Comparison of ENCODE assay signal across 8 mouse cellular contexts in the genomic region with DNA sequence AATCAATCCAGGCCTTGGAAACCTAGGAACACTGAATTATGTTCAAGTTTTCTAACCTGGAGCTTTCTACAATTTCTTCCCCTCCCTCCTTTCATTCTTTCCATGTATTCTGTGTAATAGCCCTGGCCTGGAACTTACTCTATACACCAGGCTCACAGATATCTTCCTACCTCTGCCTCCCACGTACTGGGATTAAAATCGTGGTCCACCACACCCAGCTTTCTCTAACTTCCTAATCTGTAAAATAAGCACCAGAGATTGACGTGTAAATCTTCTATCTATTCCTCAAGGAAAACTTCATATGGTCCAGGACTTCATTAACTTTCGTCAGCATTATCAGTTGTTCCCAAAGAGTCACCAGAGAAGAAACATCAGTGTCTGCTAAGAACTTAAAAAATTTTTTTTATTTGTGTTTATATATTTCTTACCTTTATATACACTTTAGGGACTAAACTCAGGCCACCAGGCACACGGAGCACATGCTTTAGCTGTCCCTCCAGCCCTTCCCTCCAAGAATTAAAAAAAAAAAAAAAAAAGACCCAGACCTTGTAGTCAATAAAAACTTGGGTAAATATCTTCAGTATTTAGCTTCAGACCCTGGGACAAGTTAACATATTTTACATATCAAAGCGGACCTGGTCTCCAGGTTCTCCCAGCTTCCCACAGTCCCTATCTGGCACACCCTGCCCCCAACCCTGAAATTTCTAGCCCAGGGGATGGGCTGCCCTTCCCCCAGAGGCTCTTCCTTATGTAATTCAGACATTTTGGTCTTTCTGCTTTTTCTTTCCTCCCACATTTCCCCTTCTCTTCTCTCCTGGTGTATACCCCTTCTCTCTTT. TPM values are rescaled to one million over a fixed set of nuclear protein-coding genes. Genes with fewer than 3 reads are reported as not detected.
A peak's percentile ranks its signal among the peaks of the same experiment; 100 is the strongest.
DNase-seq lines count a peak whose midpoint lies in the region; ATAC-seq and TF ChIP-seq lines count a peak whose summit lies in the region.

No protein-coding gene starts in this region.

- H3K27ac ChIP-seq in gastrocnemius, adult 2 months, result peak overlapping the region; percentile 81
- H3K27ac ChIP-seq in ES-Bruce4 (ENCODE audit: insufficient read depth, low read length), result peak overlapping the region; percentile 64
- H3K27ac ChIP-seq in forebrain, embryonic 11.5 days (ENCODE audit: low read depth, low read length), result peak overlapping the region; percentile 99
- peak overlapping the region; percentile 100 for H3K27ac ChIP-seq in liver, embryonic 11.5 days (ENCODE audit: low read depth, low read length)

- no peak for ATAC-seq in forebrain, embryonic 11.5 days (replicated peaks; ENCODE audit: low FRiP score)
- ATAC-seq in liver, embryonic 11.5 days (replicated peaks; ENCODE audit: low FRiP score), result peak; percentile 3
- ATAC-seq in activated CD4-positive, CD25-positive, alpha-beta regulatory T cell, adult 4 months, result no peak

- H3K36me3 ChIP-seq in ES-Bruce4 (ENCODE audit: control insufficient read depth, insufficient read depth, low read length, poor library complexity, severe bottlenecking), result no peaks in the 10 kb centered on the region
- H3K36me3 ChIP-seq in forebrain, embryonic 11.5 days (ENCODE audit: control insufficient read depth, insufficient read depth, low read length), result no peaks in the 10 kb centered on the region
- H3K36me3 ChIP-seq in liver, embryonic 11.5 days (ENCODE audit: control insufficient read depth, insufficient read depth, low read length), result no peaks in the 10 kb centered on the region

- H3K4me2 ChIP-seq in forebrain, embryonic 11.5 days (ENCODE audit: low read depth, low read length, severe bottlenecking), result peak overlapping the region; percentile 78
- H3K4me2 ChIP-seq in liver, embryonic 11.5 days, result peak overlapping the region; percentile 77

- 3% methylated on average over 6 of the region's 6 CpGs for WGBS in forebrain, embryonic 11.5 days
- 6% methylated on average over 6 of the region's 6 CpGs for WGBS in liver, embryonic 11.5 days

- no peaks in the 10 kb centered on the region for H3K4me1 ChIP-seq in ES-Bruce4 (ENCODE audit: control insufficient read depth, insufficient read depth, low read length)
- H3K4me1 ChIP-seq in forebrain, embryonic 11.5 days (replicated peaks; ENCODE audit: control insufficient read depth, insufficient read depth, low read length), result peaks cover 16% of the 10 kb centered on the region
- peaks cover 31% of the 10 kb centered on the region for H3K4me1 ChIP-seq in liver, embryonic 11.5 days (replicated peaks; ENCODE audit: control insufficient read depth, insufficient read depth, low read length)

- no peaks in the 10 kb centered on the region for H3K9me3 ChIP-seq in ES-Bruce4 (replicated peaks; ENCODE audit: control insufficient read depth, insufficient read depth, low read length, poor library complexity, severe bottlenecking)
- no peaks in the 10 kb centered on the region for H3K9me3 ChIP-seq in forebrain, embryonic 11.5 days (ENCODE audit: control insufficient read depth, low read length)
- H3K9me3 ChIP-seq in liver, embryonic 11.5 days (ENCODE audit: control insufficient read depth, low read length), result no peaks in the 10 kb centered on the region

- no peak for TF ChIP-seq POLR2A in ES-Bruce4 (IDR thresholded peaks at IDR 0.05; ENCODE audit: insufficient read depth, low read length)

- intact Hi-C loops in gastrocnemius, adult 2 months (cut with DNase I), result loop anchor here (5.0 kb wide), 5 partner anchors 40 to 180 kb away; partner anchors contain the start of genes Hist1h1a, Hist1h1e, Hist1h1t and Hist1h2af

- DNase-seq in gastrocnemius, adult 2 months, result no peak
- DNase-seq in gastrocnemius, postnatal 4 days (ENCODE audit: low spot score in 2 of 2), result no peak
- peak; percentile 67 for DNase-seq in forebrain, embryonic 11.5 days (ENCODE audit: low spot score)
- DNase-seq in liver, embryonic 11.5 days (ENCODE audit: low spot score), result no peak
- no peak for DNase-seq in kidney, postnatal 25 days
- DNase-seq in gastrocnemius, postnatal 10 days, result no peak

- TF ChIP-seq CTCF in gastrocnemius, adult 2 months (IDR thresholded peaks at IDR 0.05), result no peak
- TF ChIP-seq CTCF in ES-Bruce4 (IDR thresholded peaks at IDR 0.05; ENCODE audit: low read depth, low read length), result no peak

- peak overlapping the region; percentile 83 for H3K4me3 ChIP-seq in gastrocnemius, adult 2 months
- H3K4me3 ChIP-seq in ES-Bruce4 (ENCODE audit: low read depth, low read length), result peak overlapping the region; percentile 68; the same call in 1 of the 2 replicates
- H3K4me3 ChIP-seq in forebrain, embryonic 11.5 days (ENCODE audit: low read depth, low read length), result peak overlapping the region; percentile 47
- peak overlapping the region; percentile 50 for H3K4me3 ChIP-seq in liver, embryonic 11.5 days (ENCODE audit: low read depth, low read length)

- peak overlapping the region; percentile 95 for H3K9ac ChIP-seq in ES-Bruce4 (ENCODE audit: low read depth, poor library complexity, severe bottlenecking)
- peak overlapping the region; percentile 66 for H3K9ac ChIP-seq in forebrain, embryonic 11.5 days (ENCODE audit: low read length)
- H3K9ac ChIP-seq in liver, embryonic 11.5 days (ENCODE audit: low read depth, low read length), result peak overlapping the region; percentile 77

- TF ChIP-seq EP300 in ES-Bruce4 (IDR thresholded peaks at IDR 0.05; ENCODE audit: insufficient read depth, low read depth, low read length), result peak; percentile 74; the same call in 1 of the 2 replicates

- no peaks in the 10 kb centered on the region for H3K27me3 ChIP-seq in ES-Bruce4 (ENCODE audit: control insufficient read depth, insufficient read depth, low read length, poor library complexity, severe bottlenecking)
- no peaks in the 10 kb centered on the region for H3K27me3 ChIP-seq in forebrain, embryonic 11.5 days (ENCODE audit: control insufficient read depth, insufficient read depth, low read length)
- no peaks in the 10 kb centered on the region for H3K27me3 ChIP-seq in liver, embryonic 11.5 days (replicated peaks; ENCODE audit: control insufficient read depth, insufficient read depth, low read length)

RNA-seq across cellular contexts. Expression of gene Hist1h4d, which starts 1.0 kb away (rescaled TPM):
- 10 to 100 TPM; 31.0 to 36.0 TPM for total RNA-seq in gastrocnemius, adult 2 months (2021)
- 100 to 1,000 TPM; 302 to 338 TPM for total RNA-seq in gastrocnemius, postnatal 4 days (2021)
- polyA plus RNA-seq in ES-Bruce4 (2011; ENCODE audit: insufficient read depth, insufficient read length, low read depth, missing spikeins), result 4.3 and 4.8 TPM in 2 replicates
- 132 and 133 TPM in 2 replicates for polyA plus RNA-seq in forebrain, embryonic 11.5 days (2014; fragmentation: Nextera tagmentation; extraction: Ambion mirVana)
- 92.8 and 99.3 TPM in 2 replicates for polyA plus RNA-seq in liver, embryonic 11.5 days (2014; fragmentation: Nextera tagmentation; extraction: Ambion mirVana)
- 10 to 100 TPM; 36.8 to 39.3 TPM for polyA plus RNA-seq in activated CD4-positive, CD25-positive, alpha-beta regulatory T cell, adult 4 months (2017; shearing (Covaris generic))
- total RNA-seq in gastrocnemius, postnatal 10 days (2021), result 100 to 1,000 TPM; 165 to 171 TPM

RNA-seq across cellular contexts. Expression of gene Hist1h3d, which starts 6.9 kb away (rescaled TPM):
- 1 to 10 TPM; 2.0 to 3.0 TPM for total RNA-seq in gastrocnemius, adult 2 months (2021)
- total RNA-seq in gastrocnemius, postnatal 4 days (2021), result 10 to 100 TPM; 55.2 to 69.3 TPM
- 3.2 and 4.7 TPM in 2 replicates for polyA plus RNA-seq in ES-Bruce4 (2011; ENCODE audit: insufficient read depth, insufficient read length, low read depth, missing spikeins)
- 11.9 and 13.9 TPM in 2 replicates for polyA plus RNA-seq in forebrain, embryonic 11.5 days (2014; fragmentation: Nextera tagmentation; extraction: Ambion mirVana)
- 7.7 and 8.5 TPM in 2 replicates for polyA plus RNA-seq in liver, embryonic 11.5 days (2014; fragmentation: Nextera tagmentation; extraction: Ambion mirVana)
- not detected for polyA plus RNA-seq in activated CD4-positive, CD25-positive, alpha-beta regulatory T cell, adult 4 months (2017; shearing (Covaris generic))
- 10 to 100 TPM; 25.8 to 30.6 TPM for total RNA-seq in gastrocnemius, postnatal 10 days (2021)

RNA-seq across cellular contexts. Expression of gene Hist1h2ad, which starts 8.3 kb away (rescaled TPM):
- total RNA-seq in gastrocnemius, adult 2 months (2021), result 1 to 10 TPM; 1.0 to 1.3 TPM
- 10 to 100 TPM; 51.6 to 79.2 TPM for total RNA-seq in gastrocnemius, postnatal 4 days (2021)
- polyA plus RNA-seq in ES-Bruce4 (2011; ENCODE audit: insufficient read depth, insufficient read length, low read depth, missing spikeins), result 2.0 TPM in 1 of 2 replicates, not detected in the other
- 2.5 and 3.0 TPM in 2 replicates for polyA plus RNA-seq in forebrain, embryonic 11.5 days (2014; fragmentation: Nextera tagmentation; extraction: Ambion mirVana)
- polyA plus RNA-seq in liver, embryonic 11.5 days (2014; fragmentation: Nextera tagmentation; extraction: Ambion mirVana), result 0.84 and 0.92 TPM in 2 replicates
- 1 to 10 TPM in 1 of 2 experiments, not detected in 1; 2.3 TPM for polyA plus RNA-seq in activated CD4-positive, CD25-positive, alpha-beta regulatory T cell, adult 4 months (2017; shearing (Covaris generic))
- 10 to 100 TPM; 16.0 to 20.6 TPM for total RNA-seq in gastrocnemius, postnatal 10 days (2021)

RNA-seq across cellular contexts. Expression of gene Hist1h2bf, which starts 8.4 kb away (rescaled TPM):
- total RNA-seq in gastrocnemius, adult 2 months (2021), result 1 to 10 TPM; 3.6 to 3.8 TPM
- total RNA-seq in gastrocnemius, postnatal 4 days (2021), result 100 to 1,000 TPM; 240 to 292 TPM
- 21.5 and 23.2 TPM in 2 replicates for polyA plus RNA-seq in ES-Bruce4 (2011; ENCODE audit: insufficient read depth, insufficient read length, low read depth, missing spikeins)
- 4.5 and 5.9 TPM in 2 replicates for polyA plus RNA-seq in forebrain, embryonic 11.5 days (2014; fragmentation: Nextera tagmentation; extraction: Ambion mirVana)
- polyA plus RNA-seq in liver, embryonic 11.5 days (2014; fragmentation: Nextera tagmentation; extraction: Ambion mirVana), result 1.8 TPM in 2 replicates
- under 1 TPM in 1 of 2 experiments, not detected in 1; 0.83 TPM for polyA plus RNA-seq in activated CD4-positive, CD25-positive, alpha-beta regulatory T cell, adult 4 months (2017; shearing (Covaris generic))
- 100 to 1,000 TPM; 121 to 140 TPM for total RNA-seq in gastrocnemius, postnatal 10 days (2021)

RNA-seq across cellular contexts. Expression of gene Hist1h2bg, which starts 11.2 kb away (rescaled TPM):
- total RNA-seq in gastrocnemius, adult 2 months (2021), result 1 to 10 TPM; 2.9 to 7.6 TPM
- total RNA-seq in gastrocnemius, postnatal 4 days (2021), result 100 to 1,000 TPM; 491 to 581 TPM
- polyA plus RNA-seq in ES-Bruce4 (2011; ENCODE audit: insufficient read depth, insufficient read length, low read depth, missing spikeins), result 13.4 and 16.7 TPM in 2 replicates
- polyA plus RNA-seq in forebrain, embryonic 11.5 days (2014; fragmentation: Nextera tagmentation; extraction: Ambion mirVana), result 7.4 and 10.0 TPM in 2 replicates
- 5.7 and 6.3 TPM in 2 replicates for polyA plus RNA-seq in liver, embryonic 11.5 days (2014; fragmentation: Nextera tagmentation; extraction: Ambion mirVana)
- 1 to 10 TPM; 4.0 to 5.7 TPM for polyA plus RNA-seq in activated CD4-positive, CD25-positive, alpha-beta regulatory T cell, adult 4 months (2017; shearing (Covaris generic))
- total RNA-seq in gastrocnemius, postnatal 10 days (2021), result 100 to 1,000 TPM; 245 to 257 TPM
